In the genomic region with DNA sequence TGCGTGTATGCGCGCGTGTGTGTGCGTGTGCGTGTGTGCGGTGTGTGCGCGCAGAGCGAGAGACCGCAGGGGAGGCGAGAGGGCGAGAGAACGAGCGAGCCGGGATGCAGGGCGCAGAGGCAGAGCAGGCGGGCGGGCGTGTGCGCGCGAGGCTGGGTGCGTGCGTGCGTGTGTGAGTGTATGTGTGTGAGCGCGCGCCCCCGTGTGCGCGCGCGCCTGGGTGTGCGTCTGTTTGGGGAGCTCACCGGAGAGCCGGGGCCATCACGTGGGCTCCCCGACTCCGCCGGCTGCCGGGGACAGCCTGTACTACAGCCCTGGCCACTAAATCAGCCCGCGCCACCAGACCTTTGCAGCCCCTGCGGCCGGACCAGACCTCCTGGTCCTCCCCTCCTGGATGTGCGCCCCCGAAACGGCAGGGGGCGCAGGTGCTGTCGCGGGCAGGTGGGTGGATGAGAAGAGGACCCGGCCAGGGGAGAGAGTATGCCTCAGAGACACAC, we compare ENCODE assay signal across 8 mouse cellular contexts.
DNase-seq lines count a peak whose midpoint lies in the region; ATAC-seq lines count a peak whose summit lies in the region.

No protein-coding gene starts in this region.

- H3K27ac ChIP-seq in intestine, embryonic 16.5 days (ENCODE audit: low read length) = no peak overlapping the region

- peak overlapping the region; percentile 62 for H3K9ac ChIP-seq in intestine, embryonic 16.5 days (ENCODE audit: low read depth, low read length)

- DNase-seq in spleen, adult 18-20 months = peak; percentile 14 to 39
- no peak for DNase-seq in spleen, adult 12 weeks (ENCODE audit: low spot score)
- DNase-seq in embryo, embryonic 11.5 days (ENCODE audit: low read depth, low spot score) = peak; percentile 78
- DNase-seq in left cerebral cortex, postnatal 36 days (ENCODE audit: low spot score in 2 of 2) = peak; percentile 86 to 89
- peak; percentile 91 for DNase-seq in mesoderm, embryonic 11.5 days (ENCODE audit: low read depth, low spot score)
- peak; percentile 45 for DNase-seq in skeletal muscle tissue, adult 2 months (ENCODE audit: low read depth, low spot score)

- H3K4me1 ChIP-seq in intestine, embryonic 16.5 days (ENCODE audit: control insufficient read depth, insufficient read depth, low read length) = peaks cover 17% of the 10 kb centered on the region

- intact Hi-C loops in left cerebral cortex, postnatal 36 days (cut with DNase I) = loop anchor here (5.0 to 10.0 kb wide), 3 partner anchors 276 to 709 kb away; no protein-coding TSS in a partner anchor

- no peaks in the 10 kb centered on the region for H3K36me3 ChIP-seq in intestine, embryonic 16.5 days (ENCODE audit: control insufficient read depth, insufficient read depth, low read length)

- peaks cover 30% of the 10 kb centered on the region for H3K27me3 ChIP-seq in intestine, embryonic 16.5 days (replicated peaks; ENCODE audit: control insufficient read depth, insufficient read depth, low read length)

- WGBS in intestine, embryonic 16.5 days = under 1% methylated on average over 47 of the region's 53 CpGs

- peak; percentile 41 for ATAC-seq in granulocyte monocyte progenitor cell, adult 5-6 weeks (replicated peaks; ENCODE audit: poor library complexity, severe bottlenecking)
- peak; percentile 72 for ATAC-seq in intestine, embryonic 16.5 days

- H3K9me3 ChIP-seq in intestine, embryonic 16.5 days (ENCODE audit: control insufficient read depth, low read length) = no peaks in the 10 kb centered on the region

- peak overlapping the region; percentile 99 for H3K4me2 ChIP-seq in intestine, embryonic 16.5 days (ENCODE audit: low read depth, low read length)

- H3K4me3 ChIP-seq in intestine, embryonic 16.5 days (ENCODE audit: low read length) = peak overlapping the region; percentile 64
